Mouse (Mus musculus): ENCODE measurements around the gene Etv2. TPM values are rescaled to one million over a fixed set of nuclear protein-coding genes. Genes with fewer than 3 reads are reported as not detected.
A peak's percentile ranks its signal among the peaks of the same experiment; 100 is the strongest.

The Etv2 gene
- polyA plus RNA-seq, 1 experiment from 2014 or later = not detected

DNA sequence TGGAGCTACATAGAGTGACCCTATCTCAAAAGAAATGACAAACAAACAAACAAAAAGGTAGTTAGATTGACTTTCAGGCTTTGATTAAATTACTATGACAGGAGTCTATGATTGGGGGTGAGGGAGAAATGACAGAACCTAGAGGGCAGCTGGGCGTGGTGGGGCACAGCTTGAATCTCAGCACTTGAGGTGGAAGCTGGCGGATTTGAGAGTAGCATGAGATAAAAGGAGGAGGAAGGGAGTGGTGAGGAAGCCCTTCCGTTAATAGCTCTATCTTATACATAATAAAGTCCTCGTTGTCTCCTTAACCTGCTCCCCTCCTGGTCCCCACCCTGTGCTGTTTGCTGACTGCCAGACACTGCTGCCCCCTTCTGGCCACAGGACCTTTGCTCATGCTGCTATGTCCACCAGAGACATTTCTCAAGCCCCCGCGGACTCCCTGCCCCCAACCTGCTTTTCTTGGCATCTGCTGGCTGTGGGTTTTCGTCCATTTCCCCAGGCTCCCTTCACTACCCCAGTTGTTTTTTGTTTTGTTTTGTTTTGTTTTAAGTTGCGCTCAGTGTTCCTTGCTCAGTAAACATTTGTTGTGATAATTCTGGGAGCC, 27.8 kb downstream of the Etv2 start:
- Histone ChIP-seq H3K27me3 (ENCODE audit: control insufficient read depth, insufficient read depth, low read length) (no peaks in the 10 kb centered on the region), H3K9me3 (ENCODE audit: control insufficient read depth, low read length) (no peaks in the 10 kb centered on the region), H3K4me3 (replicated peaks; ENCODE audit: low read depth, low read length) (no peak overlapping the region), H3K4me1 (ENCODE audit: control insufficient read depth, insufficient read depth, low read length) (no peaks in the 10 kb centered on the region), H3K36me3 (ENCODE audit: control insufficient read depth, insufficient read depth, low read length) (no peaks in the 10 kb centered on the region), H3K4me2 (ENCODE audit: low read length) (no peak overlapping the region), H3K9ac (replicated peaks; ENCODE audit: low read length) (no peak overlapping the region), H3K27ac (replicated peaks; ENCODE audit: low read depth, low read length) (no peak overlapping the region)
- 28% methylated on average over 8 of the region's 8 CpGs for WGBS
- no peak; the same call in 1 of the 2 replicates for ATAC-seq (ENCODE audit: low FRiP score, low TSS enrichment)
- DNase-seq = peak; percentile 63

GRCm38 (mm10) chr7:30604944-30605343, 30.7 kb downstream of the Etv2 start:
- H3K4me2 ChIP-seq (ENCODE audit: low read length) = no peak overlapping the region
- H3K27ac ChIP-seq (replicated peaks; ENCODE audit: low read depth, low read length) = no peak overlapping the region
- 87% methylated on average over 8 of the region's 8 CpGs for WGBS
- no peak overlapping the region for H3K9ac ChIP-seq (replicated peaks; ENCODE audit: low read length)
- H3K4me3 ChIP-seq (replicated peaks; ENCODE audit: low read depth, low read length) = no peak overlapping the region
- H3K36me3 ChIP-seq (ENCODE audit: control insufficient read depth, insufficient read depth, low read length) = no peaks in the 10 kb centered on the region
- no peaks in the 10 kb centered on the region for H3K9me3 ChIP-seq (ENCODE audit: control insufficient read depth, low read length)
- H3K4me1 ChIP-seq (ENCODE audit: control insufficient read depth, insufficient read depth, low read length) = no peaks in the 10 kb centered on the region
- DNase-seq = no peak
- no peaks in the 10 kb centered on the region for H3K27me3 ChIP-seq (ENCODE audit: control insufficient read depth, insufficient read depth, low read length)
- no peak for ATAC-seq (ENCODE audit: low FRiP score, low TSS enrichment)

- DNase-seq = no peak
- no peak overlapping the region for H3K27ac ChIP-seq (replicated peaks; ENCODE audit: low read depth, low read length)
- no peaks in the 10 kb centered on the region for H3K27me3 ChIP-seq (ENCODE audit: control insufficient read depth, insufficient read depth, low read length)
- H3K4me2 ChIP-seq (ENCODE audit: low read length) = no peak overlapping the region
- no peaks in the 10 kb centered on the region for H3K36me3 ChIP-seq (ENCODE audit: control insufficient read depth, insufficient read depth, low read length)
- ATAC-seq (ENCODE audit: low FRiP score, low TSS enrichment) = no peak
- H3K4me1 ChIP-seq (ENCODE audit: control insufficient read depth, insufficient read depth, low read length) = 0 out of 2 replicates have a peak, but pooled peaks cover 3% of the 10 kb centered on the region
- no peak overlapping the region for H3K4me3 ChIP-seq (replicated peaks; ENCODE audit: low read depth, low read length)
- no peaks in the 10 kb centered on the region for H3K9me3 ChIP-seq (ENCODE audit: control insufficient read depth, low read length)
- no peak overlapping the region for H3K9ac ChIP-seq (replicated peaks; ENCODE audit: low read length)
- 64% methylated on average over 8 of the region's 8 CpGs for WGBS
Measured at GRCm38 (mm10) chr7:30604424-30604823, 31.2 kb downstream of the Etv2 start.

GRCm38 (mm10) chr7:30602583-30602982, 33.1 kb downstream of the Etv2 start:
- Histone ChIP-seq H3K4me3 (replicated peaks; ENCODE audit: low read depth, low read length) (no peak overlapping the region), H3K27me3 (ENCODE audit: control insufficient read depth, insufficient read depth, low read length) (no peaks in the 10 kb centered on the region), H3K27ac (replicated peaks; ENCODE audit: low read depth, low read length) (no peak overlapping the region), H3K36me3 (ENCODE audit: control insufficient read depth, insufficient read depth, low read length) (no peaks in the 10 kb centered on the region), H3K9me3 (ENCODE audit: control insufficient read depth, low read length) (no peaks in the 10 kb centered on the region), H3K4me1 (ENCODE audit: control insufficient read depth, insufficient read depth, low read length) (0 out of 2 replicates have a peak, but pooled peaks cover 3% of the 10 kb centered on the region), H3K9ac (replicated peaks; ENCODE audit: low read length) (no peak overlapping the region), H3K4me2 (ENCODE audit: low read length) (no peak overlapping the region)
- DNase-seq = no peak
- 66% methylated on average over 3 of the region's 3 CpGs for WGBS
- no peak for ATAC-seq (ENCODE audit: low FRiP score, low TSS enrichment)

GRCm38 (mm10) chr7:30600651-30601050, 35.0 kb downstream of the Etv2 start:
- H3K4me3 ChIP-seq (replicated peaks; ENCODE audit: low read depth, low read length) = no peak overlapping the region
- no peak for DNase-seq
- H3K4me2 ChIP-seq (ENCODE audit: low read length) = no peak overlapping the region; the same call in 1 of the 2 replicates
- H3K36me3 ChIP-seq (ENCODE audit: control insufficient read depth, insufficient read depth, low read length) = no peaks in the 10 kb centered on the region
- no peak overlapping the region for H3K27ac ChIP-seq (replicated peaks; ENCODE audit: low read depth, low read length)
- H3K9me3 ChIP-seq (ENCODE audit: control insufficient read depth, low read length) = no peaks in the 10 kb centered on the region
- H3K9ac ChIP-seq (replicated peaks; ENCODE audit: low read length) = no peak overlapping the region
- H3K27me3 ChIP-seq (ENCODE audit: control insufficient read depth, insufficient read depth, low read length) = no peaks in the 10 kb centered on the region
- WGBS = 79% methylated on average over 7 of the region's 7 CpGs
- H3K4me1 ChIP-seq (ENCODE audit: control insufficient read depth, insufficient read depth, low read length) = 0 out of 2 replicates have a peak, but pooled peaks cover 3% of the 10 kb centered on the region
- ATAC-seq (ENCODE audit: low FRiP score, low TSS enrichment) = no peak

- under 1% methylated on average over 16 of the region's 16 CpGs for WGBS
- Histone ChIP-seq H3K36me3 (ENCODE audit: control insufficient read depth, insufficient read depth, low read length) (no peaks in the 10 kb centered on the region), H3K4me3 (replicated peaks; ENCODE audit: low read depth, low read length) (no peak overlapping the region), H3K27ac (replicated peaks; ENCODE audit: low read depth, low read length) (no peak overlapping the region), H3K27me3 (ENCODE audit: control insufficient read depth, insufficient read depth, low read length) (no peaks in the 10 kb centered on the region), H3K9me3 (ENCODE audit: control insufficient read depth, low read length) (no peaks in the 10 kb centered on the region), H3K4me1 (ENCODE audit: control insufficient read depth, insufficient read depth, low read length) (0 out of 2 replicates have a peak, but pooled peaks cover 3% of the 10 kb centered on the region), H3K9ac (replicated peaks; ENCODE audit: low read length) (no peak overlapping the region), H3K4me2 (ENCODE audit: low read length) (peak overlapping the region; percentile 42)
- peak; percentile 96 for DNase-seq
- ATAC-seq (ENCODE audit: low FRiP score, low TSS enrichment) = peak; percentile 97
Measured at GRCm38 (mm10) chr7:30599933-30600353, 35.7 kb downstream of the Etv2 start.

- ATAC-seq (ENCODE audit: low FRiP score, low TSS enrichment) (no peak), DNase-seq (no peak)
- Histone ChIP-seq H3K4me1 (ENCODE audit: control insufficient read depth, insufficient read depth, low read length) (0 out of 2 replicates have a peak, but pooled peaks cover 3% of the 10 kb centered on the region), H3K4me2 (ENCODE audit: low read length) (peak within 1 kb of the TSS; percentile 42), H3K9ac (replicated peaks; ENCODE audit: low read length) (no peak within 1 kb of the TSS), H3K27me3 (ENCODE audit: control insufficient read depth, insufficient read depth, low read length) (no peaks in the 10 kb centered on the region), H3K9me3 (ENCODE audit: control insufficient read depth, low read length) (no peaks in the 10 kb centered on the region), H3K4me3 (replicated peaks; ENCODE audit: low read depth, low read length) (no peak within 1 kb of the TSS), H3K36me3 (ENCODE audit: control insufficient read depth, insufficient read depth, low read length) (no peaks in the 10 kb centered on the region), H3K27ac (replicated peaks; ENCODE audit: low read depth, low read length) (no peak within 1 kb of the TSS)
- WGBS = 93% methylated on average over 12 of the region's 12 CpGs
Measured at GRCm38 (mm10) chr7:30598786-30599185, 36.9 kb downstream of the Etv2 start, which contains the start of gene Zbtb32. Zbtb32 (minus strand) TSS chr7:30598909.

DNA sequence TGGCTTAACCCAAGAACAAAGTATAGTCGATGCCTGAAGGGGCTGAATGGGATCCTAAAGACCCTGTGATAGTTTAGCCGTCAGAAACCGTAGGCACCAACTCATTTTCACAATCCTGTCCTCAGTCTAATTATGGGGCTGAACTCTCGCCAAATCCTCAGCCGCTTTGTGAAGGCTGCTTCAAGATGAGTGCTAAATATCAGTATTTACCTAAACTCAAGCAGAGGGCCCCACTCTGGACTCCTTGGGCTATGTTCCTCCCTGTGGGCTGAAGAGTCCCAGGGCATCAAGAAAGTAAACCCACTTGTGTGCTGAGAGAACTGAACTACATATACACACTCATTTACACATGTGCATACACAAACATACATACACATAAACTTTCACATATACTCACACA, 38.8 kb downstream of the Etv2 start:
- DNase-seq = no peak
- 80% methylated on average over 5 of the region's 5 CpGs for WGBS
- no peaks in the 10 kb centered on the region for H3K9me3 ChIP-seq (ENCODE audit: control insufficient read depth, low read length)

GRCm38 (mm10) chr7:30596093-30596492, 39.6 kb downstream of the Etv2 start:
- no peaks in the 10 kb centered on the region for H3K36me3 ChIP-seq (ENCODE audit: control insufficient read depth, insufficient read depth, low read length)
- no peak for ATAC-seq (ENCODE audit: low FRiP score, low TSS enrichment)
- H3K9me3 ChIP-seq (ENCODE audit: control insufficient read depth, low read length) = no peaks in the 10 kb centered on the region
- H3K27ac ChIP-seq (replicated peaks; ENCODE audit: low read depth, low read length) = no peak overlapping the region
- H3K9ac ChIP-seq (replicated peaks; ENCODE audit: low read length) = no peak overlapping the region
- no peak overlapping the region for H3K4me3 ChIP-seq (replicated peaks; ENCODE audit: low read depth, low read length)
- no peaks in the 10 kb centered on the region for H3K27me3 ChIP-seq (ENCODE audit: control insufficient read depth, insufficient read depth, low read length)
- no peak overlapping the region for H3K4me2 ChIP-seq (ENCODE audit: low read length)
- 0 out of 2 replicates have a peak, but pooled peaks cover 3% of the 10 kb centered on the region for H3K4me1 ChIP-seq (ENCODE audit: control insufficient read depth, insufficient read depth, low read length)
- DNase-seq = no peak
- WGBS = 83% methylated on average over 5 of the region's 5 CpGs

More for the DNA sequence above, 38.8 kb downstream of the Etv2 start:
- Histone ChIP-seq H3K4me1 (ENCODE audit: control insufficient read depth, insufficient read depth, low read length) (0 out of 2 replicates have a peak, but pooled peaks cover 3% of the 10 kb centered on the region), H3K36me3 (ENCODE audit: control insufficient read depth, insufficient read depth, low read length) (no peaks in the 10 kb centered on the region), H3K27me3 (ENCODE audit: control insufficient read depth, insufficient read depth, low read length) (no peaks in the 10 kb centered on the region), H3K9ac (replicated peaks; ENCODE audit: low read length) (no peak overlapping the region), H3K4me3 (replicated peaks; ENCODE audit: low read depth, low read length) (no peak overlapping the region), H3K4me2 (ENCODE audit: low read length) (no peak overlapping the region), H3K27ac (replicated peaks; ENCODE audit: low read depth, low read length) (no peak overlapping the region)
- no peak for ATAC-seq (ENCODE audit: low FRiP score, low TSS enrichment)

Measured in midbrain, embryonic 14.5 days (tissue).